Mouse (Mus musculus) forebrain, embryonic 11.5 days (tissue): ENCODE results near the gene Lrrc51. TPM values are rescaled to one million over a fixed set of nuclear protein-coding genes. Genes with fewer than 3 reads are reported as not detected.

ENCODE experiments used
- ATAC-seq: fragments of 200-750 bp; cut with Nextera tagmentation; replicated peaks from 2 replicates; pipeline ENCODE4 v1.8.0; 2017; ENCODE audit warnings: moderate TSS enrichment; ENCODE audit not compliant: low FRiP score
- DNase-seq: peaks from one replicate; pipeline ENCODE4 v3.0.0-alpha.2; 2017; ENCODE audit warnings: low spot score
- H3K27ac ChIP-seq: fragments of 300-500 bp; sonication (generic); 2 replicates; pipeline ENCODE4 v1.5.1; 2014; ENCODE audit warnings: low read depth, low read length
- H3K27me3 ChIP-seq: fragments of 300-500 bp; sonication (generic); 2 replicates; pipeline ENCODE4 v1.6.1; 2014; ENCODE audit warnings: mild to moderate bottlenecking, low read length, mixed read lengths; ENCODE audit not compliant: control insufficient read depth, insufficient read depth
- H3K36me3 ChIP-seq: fragments of 300-500 bp; sonication (generic); 2 replicates; pipeline ENCODE4 v1.6.1; 2014; ENCODE audit warnings: mild to moderate bottlenecking, low read length, moderate library complexity, mixed read lengths; ENCODE audit not compliant: control insufficient read depth, insufficient read depth
- H3K4me1 ChIP-seq: fragments of 300-500 bp; sonication (generic); replicated peaks from 2 replicates; pipeline ENCODE4 v1.6.1; 2014; ENCODE audit warnings: low read length, mixed read lengths; ENCODE audit not compliant: control insufficient read depth, insufficient read depth
- H3K4me2 ChIP-seq: fragments of 300-500 bp; sonication (generic); 2 replicates; pipeline ENCODE4 v1.6.1; 2014; ENCODE audit warnings: low read depth, mild to moderate bottlenecking, low read length, moderate library complexity, mixed read lengths; ENCODE audit not compliant: severe bottlenecking
- H3K4me3 ChIP-seq: fragments of 300-500 bp; sonication (generic); 2 replicates; pipeline ENCODE4 v1.5.1; 2014; ENCODE audit warnings: low read depth, low read length
- H3K9ac ChIP-seq: fragments of 300-500 bp; sonication (generic); 2 replicates; pipeline ENCODE4 v1.6.1; 2014; ENCODE audit warnings: low read length
- H3K9me3 ChIP-seq: fragments of 300-500 bp; sonication (generic); 2 replicates; pipeline ENCODE4 v1.6.1; 2016; ENCODE audit warnings: low read length, mixed read lengths; ENCODE audit not compliant: control insufficient read depth
- WGBS: fragments of 180-500 bp; shearing (Covaris S2); extraction: QIAGEN DNeasy Blood & Tissue Kit; methylation state at CpG from one replicate; pipeline ENCODE4 v1.1.7; 2014; 5-methylcytosine and 5-hydroxymethylcytosine counted together
- microRNA-seq: library from miRNA; unstranded; fragments of <30 nt; microRNA quantifications from one replicate; pipeline ENCODE4, GENCODE M21; 2016; ENCODE audit not compliant: insufficient number of aligned reads
- polyA plus RNA-seq: library from polyadenylated mRNA; unstranded; fragments of >200 nt; fragmentation: Nextera tagmentation; extraction: Ambion mirVana; gene quantifications from 2 replicates; pipeline ENCODE4 v1.2.1, GENCODE M21; 2014

The Lrrc51 gene
- polyA plus RNA-seq, 1 experiment from 2014 or later: 8.3 TPM

DNA sequence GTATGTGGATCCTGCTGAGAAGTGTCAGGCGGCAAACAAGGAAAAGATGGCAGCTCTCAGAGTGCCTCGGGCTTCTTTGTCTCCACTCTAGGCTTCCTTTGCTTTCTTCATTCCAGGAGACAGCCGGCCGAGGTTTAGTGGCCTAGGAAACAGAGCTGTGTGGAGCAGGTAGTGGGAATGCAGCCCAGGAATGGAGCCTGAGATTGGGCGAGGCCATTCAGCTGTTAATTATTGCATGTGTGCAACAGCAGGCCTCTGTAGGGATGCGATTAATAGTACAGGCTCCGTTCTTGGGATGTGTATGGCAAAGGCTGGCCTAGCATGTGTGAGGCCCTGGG, 64.6 kb downstream of the Lrrc51 start:
- H3K4me1 ChIP-seq: no peaks in the 10 kb centered on the region
- H3K9ac ChIP-seq: no peak overlapping the region
- H3K9me3 ChIP-seq: no peaks in the 10 kb centered on the region
- no peaks in the 10 kb centered on the region for H3K36me3 ChIP-seq
- ATAC-seq (peak; percentile 61; the same call in 1 of the 2 replicates), DNase-seq (peak; percentile 61)
- H3K4me3 ChIP-seq: no peak overlapping the region
- H3K27me3 ChIP-seq: no peaks in the 10 kb centered on the region
- H3K27ac ChIP-seq: no peak overlapping the region
- no peak overlapping the region for H3K4me2 ChIP-seq
- 44% methylated on average over 7 of the region's 7 CpGs for WGBS

DNA sequence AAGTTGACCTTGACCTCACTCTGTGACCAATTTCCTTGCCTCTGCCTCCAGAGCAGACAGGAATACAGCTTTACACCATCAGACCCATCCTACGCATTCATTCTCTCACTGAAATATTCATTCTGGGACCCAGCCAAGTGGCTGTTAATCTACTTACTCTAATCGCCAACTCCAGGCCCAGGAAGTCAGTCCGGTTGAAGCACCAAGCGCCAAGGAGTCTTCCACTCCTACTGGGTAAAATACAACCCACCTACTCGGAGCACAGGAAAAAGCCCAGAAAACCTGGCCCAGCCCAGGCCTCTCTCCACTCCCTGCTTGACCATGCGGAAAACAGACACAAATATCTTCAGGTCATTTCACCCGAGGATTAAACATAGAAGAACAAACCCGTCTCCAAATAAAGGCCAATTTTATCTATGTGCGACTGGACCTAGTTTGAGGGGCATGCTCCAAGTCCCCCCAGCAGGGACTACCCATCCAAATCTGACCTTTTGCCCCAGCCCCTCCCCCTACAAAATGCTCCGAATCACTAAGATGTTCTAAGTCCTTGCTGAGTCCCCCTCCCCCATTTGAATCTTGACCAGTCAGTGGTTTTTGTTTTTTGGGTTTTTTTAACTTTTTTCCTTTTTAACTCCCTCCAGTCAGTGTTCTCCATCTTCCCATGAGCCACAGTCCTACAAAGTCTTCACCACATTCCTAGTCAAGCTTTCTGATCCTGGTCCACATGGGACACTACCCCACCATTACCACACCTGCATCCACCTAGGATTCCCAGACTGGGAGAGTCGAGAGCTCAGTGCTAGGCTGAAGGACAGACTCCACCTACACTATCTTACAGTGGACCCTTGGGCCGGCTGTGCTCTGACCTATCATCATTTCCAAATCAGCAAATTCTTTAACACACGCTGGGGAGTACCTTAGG, 65.2 kb downstream of the Lrrc51 start:
- Histone ChIP-seq H3K27ac (peak overlapping the region; percentile 12; the same call in 1 of the 2 replicates), H3K4me3 (no peak overlapping the region), H3K9me3 (no peaks in the 10 kb centered on the region), H3K9ac (no peak overlapping the region), H3K4me2 (no peak overlapping the region), H3K4me1 (no peaks in the 10 kb centered on the region), H3K27me3 (no peaks in the 10 kb centered on the region), H3K36me3 (no peaks in the 10 kb centered on the region)
- WGBS: 48% methylated on average over 13 of the region's 13 CpGs
- ATAC-seq (peak; percentile 46), DNase-seq (no peak)

DNA sequence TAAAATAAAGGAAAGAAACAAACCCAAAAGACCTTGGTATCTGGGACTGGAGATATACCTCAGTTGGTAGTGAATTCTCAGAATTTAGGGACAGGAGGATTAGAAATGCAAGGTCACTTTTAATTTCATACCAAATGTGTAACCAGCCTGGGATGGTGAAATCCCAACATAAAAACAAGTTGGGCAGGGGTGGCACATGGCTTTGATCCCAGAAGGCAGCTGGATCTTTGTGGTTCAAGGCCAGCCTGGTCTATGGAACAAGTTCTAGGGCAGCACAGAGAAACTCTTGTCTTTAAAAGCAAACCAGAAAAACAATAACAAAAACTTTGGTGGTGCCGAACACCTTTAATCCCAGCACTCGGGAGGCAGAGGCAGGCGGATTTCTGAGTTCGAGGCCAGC, 66.2 kb downstream of the Lrrc51 start:
- Histone ChIP-seq H3K27ac (no peak overlapping the region), H3K9me3 (no peaks in the 10 kb centered on the region), H3K4me3 (no peak overlapping the region), H3K4me1 (no peaks in the 10 kb centered on the region), H3K27me3 (no peaks in the 10 kb centered on the region), H3K9ac (no peak overlapping the region), H3K4me2 (no peak overlapping the region), H3K36me3 (no peaks in the 10 kb centered on the region)
- DNase-seq (no peak), ATAC-seq (no peak)
- WGBS: 98% methylated on average over 4 of the region's 4 CpGs

DNA sequence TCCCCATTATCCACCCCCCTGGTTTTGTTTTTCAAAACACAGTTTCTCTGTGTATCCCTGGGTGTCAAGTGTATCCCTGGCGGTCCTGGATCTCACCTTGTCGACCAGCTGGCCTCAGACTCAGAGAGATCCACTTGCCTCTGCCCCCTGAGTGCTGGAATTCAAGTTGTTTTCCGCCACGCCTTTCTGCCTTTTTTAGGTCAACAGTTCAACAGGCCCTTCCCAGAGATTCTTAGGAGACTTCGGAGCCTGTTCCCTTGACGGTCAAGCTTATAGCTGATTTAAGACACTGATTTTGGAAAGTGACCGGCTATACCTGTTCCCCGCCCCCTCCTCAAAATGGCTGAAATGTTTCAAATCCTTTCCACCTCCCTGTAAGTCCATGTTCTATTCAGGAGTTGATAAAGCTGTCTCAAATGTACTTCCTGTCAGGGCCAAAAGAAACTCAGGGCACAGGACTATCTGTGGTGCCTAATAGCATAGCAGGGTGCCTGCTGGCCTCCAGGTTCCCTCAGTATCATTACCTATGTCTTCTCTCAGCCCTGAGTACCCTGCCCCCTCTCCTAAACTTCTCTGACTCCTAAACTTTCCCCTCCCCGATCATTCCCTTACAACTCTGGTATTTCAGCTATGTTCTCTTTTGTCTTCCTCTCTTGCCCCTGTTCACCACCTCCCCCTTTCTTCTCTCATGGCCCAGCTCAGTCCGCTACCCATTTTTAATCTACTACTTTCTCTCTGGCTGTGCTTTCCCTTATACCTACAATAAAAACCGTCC, 67.0 kb downstream of the Lrrc51 start:
- H3K4me1 ChIP-seq: no peaks in the 10 kb centered on the region
- H3K9ac ChIP-seq: no peak overlapping the region
- no peaks in the 10 kb centered on the region for H3K9me3 ChIP-seq
- DNase-seq: no peak
- H3K36me3 ChIP-seq: no peaks in the 10 kb centered on the region
- WGBS: 83% methylated on average over 11 of the region's 11 CpGs
- H3K4me3 ChIP-seq: no peak overlapping the region
- ATAC-seq: no peak
- no peaks in the 10 kb centered on the region for H3K27me3 ChIP-seq
- H3K4me2 ChIP-seq: no peak overlapping the region
- H3K27ac ChIP-seq: no peak overlapping the region

DNA sequence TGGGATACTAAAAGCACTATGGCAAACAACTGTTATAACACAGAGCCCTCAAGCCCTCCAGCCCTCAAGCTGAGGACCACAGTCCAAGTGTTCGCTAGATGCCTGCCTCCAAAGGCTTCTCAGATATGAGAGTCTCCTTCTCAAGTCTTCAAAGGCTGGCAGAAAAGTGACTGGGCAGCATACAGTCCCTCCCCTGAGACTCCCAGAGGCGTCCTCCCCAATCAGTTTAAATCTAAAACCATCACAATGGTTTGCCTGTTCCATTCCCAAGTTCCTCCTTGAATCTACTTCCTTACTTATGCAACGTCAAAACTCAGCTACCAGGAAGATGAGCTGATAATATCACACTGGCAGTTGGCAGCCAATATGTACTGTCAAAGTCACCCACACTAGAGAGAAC, 70.3 kb downstream of the Lrrc51 start, which contains the start of gene Anapc15:
Gene Anapc15 (plus strand): TSS at position 301 of the 400 bp plus-strand sequence.
- Histone ChIP-seq H3K9ac (no peak within 1 kb of the TSS), H3K4me1 (no peaks in the 10 kb centered on the region), H3K4me3 (no peak within 1 kb of the TSS), H3K27ac (no peak within 1 kb of the TSS), H3K9me3 (no peaks in the 10 kb centered on the region), H3K27me3 (no peaks in the 10 kb centered on the region), H3K36me3 (no peaks in the 10 kb centered on the region), H3K4me2 (no peak within 1 kb of the TSS)
- 77% methylated on average over 3 of the region's 3 CpGs for WGBS
- DNase-seq (no peak), ATAC-seq (no peak)

Small RNAs within 50 kb of the gene (microRNA-seq; reads per million reads assigned to microRNA genes)
- gene Gm22655: not detected

Other genes starting within 250 kb of the Lrrc51 start
- 0.12 and 0.44 TPM in 2 replicates for gene Phox2a, start 115.6 kb downstream of the Lrrc51 start, polyA plus RNA-seq
- gene Inppl1, start 95.7 kb downstream of the Lrrc51 start, polyA plus RNA-seq: 46.0 and 46.3 TPM in 2 replicates
- 0.94 and 1.1 TPM in 2 replicates for gene Folr2, start 76.7 kb downstream of the Lrrc51 start, polyA plus RNA-seq
- gene Anapc15, start 70.2 kb downstream of the Lrrc51 start, polyA plus RNA-seq: 102 and 103 TPM in 2 replicates
- 10.5 and 11.4 TPM in 2 replicates for gene Folr1, start 63.1 kb downstream of the Lrrc51 start, polyA plus RNA-seq
- 126 and 145 TPM in 2 replicates for gene Lamtor1, start 28.0 kb downstream of the Lrrc51 start, polyA plus RNA-seq
- 0.53 and 0.56 TPM in 2 replicates for gene Tomt, start 27.5 kb downstream of the Lrrc51 start, polyA plus RNA-seq
- gene Numa1, start 216 bp upstream of the Lrrc51 start, polyA plus RNA-seq: 112 and 114 TPM in 2 replicates
- gene Il18bp, start 84.8 kb upstream of the Lrrc51 start, polyA plus RNA-seq: 4.1 and 5.5 TPM in 2 replicates
- 30.2 and 31.9 TPM in 2 replicates for gene Rnf121, start 131.6 kb upstream of the Lrrc51 start, polyA plus RNA-seq
- gene Xndc1, start 131.6 kb upstream of the Lrrc51 start, polyA plus RNA-seq: 36.9 and 38.8 TPM in 2 replicates
- 2.1 and 2.4 TPM in 2 replicates for gene Xntrpc, start 131.8 kb upstream of the Lrrc51 start, polyA plus RNA-seq
- gene Trpc2, start 149.2 kb upstream of the Lrrc51 start, polyA plus RNA-seq: not detected in 2 replicates
- 0.52 and 0.89 TPM in 2 replicates for gene Art1, start 167.8 kb upstream of the Lrrc51 start, polyA plus RNA-seq
- gene Art5, start 175.6 kb upstream of the Lrrc51 start, polyA plus RNA-seq: 0.72 and 1.5 TPM in 2 replicates
- not detected in 2 replicates for gene Chrna10, start 182.9 kb upstream of the Lrrc51 start, polyA plus RNA-seq